Mouse (Mus musculus) midbrain, embryonic 16.5 days (tissue): ENCODE data around the gene Thap3. TPM values are rescaled to one million over a fixed set of nuclear protein-coding genes. Genes with fewer than 3 reads are reported as not detected.

Experiments used
- ATAC-seq: fragments of 200-750 bp; cut with Nextera tagmentation; 2 replicates; pipeline ENCODE4 v1.8.0; 2017; ENCODE audit warnings: moderate TSS enrichment
- H3K27ac ChIP-seq: fragments of 300-500 bp; sonication (generic); 2 replicates; pipeline ENCODE4 v1.5.1; 2014; ENCODE audit warnings: mild to moderate bottlenecking, low read length, mixed read lengths
- H3K27me3 ChIP-seq: fragments of 300-500 bp; sonication (generic); 2 replicates; pipeline ENCODE4 v1.6.1; 2014; ENCODE audit warnings: low read depth, low read length, mixed read lengths; ENCODE audit not compliant: control insufficient read depth, insufficient read depth
- H3K36me3 ChIP-seq: fragments of 300-500 bp; sonication (generic); 2 replicates; pipeline ENCODE4 v1.6.1; 2014; ENCODE audit warnings: mild to moderate bottlenecking, low read length, moderate library complexity, mixed read lengths; ENCODE audit not compliant: control insufficient read depth, insufficient read depth
- H3K4me1 ChIP-seq: fragments of 300-500 bp; sonication (generic); 2 replicates; pipeline ENCODE4 v1.6.1; 2014; ENCODE audit warnings: mild to moderate bottlenecking, low read length, mixed read lengths; ENCODE audit not compliant: control insufficient read depth, insufficient read depth
- H3K4me2 ChIP-seq: fragments of 300-500 bp; sonication (generic); 2 replicates; pipeline ENCODE4 v1.6.1; 2014; ENCODE audit warnings: mild to moderate bottlenecking, low read length, mixed read lengths
- H3K4me3 ChIP-seq: fragments of 300-500 bp; sonication (generic); 2 replicates; pipeline ENCODE4 v1.5.1; 2014; ENCODE audit warnings: low read depth, mild to moderate bottlenecking, low read length, moderate library complexity, mixed read lengths
- H3K9ac ChIP-seq: fragments of 300-500 bp; sonication (generic); 2 replicates; pipeline ENCODE4 v1.6.1; 2014; ENCODE audit warnings: low read depth, low read length, mixed read lengths
- H3K9me3 ChIP-seq: fragments of 300-500 bp; sonication (generic); replicated peaks from 2 replicates; pipeline ENCODE4 v1.6.1; 2014; ENCODE audit warnings: mild to moderate bottlenecking, low read length, mixed read lengths; ENCODE audit not compliant: control insufficient read depth, poor library complexity, severe bottlenecking
- WGBS: fragments of 180-500 bp; shearing (Covaris S2); extraction: QIAGEN DNeasy Blood & Tissue Kit; methylation state at CpG from one replicate; pipeline ENCODE4 v1.1.7; 2014; 5-methylcytosine and 5-hydroxymethylcytosine counted together
- polyA plus RNA-seq: library from polyadenylated mRNA; unstranded; fragments of >200 nt; fragmentation: Nextera tagmentation; extraction: Ambion mirVana; gene quantifications from 2 replicates; pipeline ENCODE4 v1.2.1, GENCODE M21; 2015

Thap3 gene
- polyA plus RNA-seq, 1 experiment from 2014 or later: 30.9 TPM

DNA sequence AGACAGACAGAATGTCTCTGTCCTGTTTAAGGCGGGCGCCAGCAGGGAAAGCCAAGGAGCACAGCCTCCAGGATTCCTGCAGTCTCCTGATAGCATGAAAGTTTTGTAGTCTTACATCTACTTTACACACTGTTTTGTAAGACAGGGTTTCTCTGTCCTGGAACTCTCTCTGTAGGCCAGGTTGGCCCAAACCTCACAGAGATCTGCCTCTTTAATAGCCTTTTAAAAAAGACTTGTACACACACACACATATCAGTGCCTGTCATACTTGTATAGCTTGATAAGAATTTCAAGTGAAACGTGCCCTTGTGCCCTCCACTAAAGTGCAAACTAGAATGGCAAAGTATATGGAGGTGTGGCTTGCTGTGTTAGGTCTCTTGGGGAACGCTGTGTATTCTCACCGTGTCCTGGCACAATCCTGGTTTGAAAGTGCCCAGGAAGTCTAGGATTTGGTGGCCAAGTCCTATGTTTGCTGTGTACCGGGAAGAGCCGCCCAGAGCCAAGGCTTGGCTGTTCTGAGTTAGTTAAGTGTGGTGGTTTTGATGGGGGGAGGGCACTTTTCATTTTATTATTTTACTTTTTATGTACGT lies 22.5 kb upstream of the Thap3 start:
- Histone ChIP-seq H3K4me1 (peaks cover 24% of the 10 kb centered on the region), H3K27me3 (peaks cover 16% of the 10 kb centered on the region), H3K9me3 (no peaks in the 10 kb centered on the region), H3K36me3 (0 out of 2 replicates have a peak, but pooled peaks cover 2% of the 10 kb centered on the region), H3K4me2 (peak overlapping the region; percentile 99), H3K9ac (peak overlapping the region; percentile 73; the same call in 1 of the 2 replicates), H3K27ac (no peak overlapping the region), H3K4me3 (no peak overlapping the region)
- 78% methylated on average over 8 of the region's 8 CpGs for WGBS
- no peak for ATAC-seq

DNA sequence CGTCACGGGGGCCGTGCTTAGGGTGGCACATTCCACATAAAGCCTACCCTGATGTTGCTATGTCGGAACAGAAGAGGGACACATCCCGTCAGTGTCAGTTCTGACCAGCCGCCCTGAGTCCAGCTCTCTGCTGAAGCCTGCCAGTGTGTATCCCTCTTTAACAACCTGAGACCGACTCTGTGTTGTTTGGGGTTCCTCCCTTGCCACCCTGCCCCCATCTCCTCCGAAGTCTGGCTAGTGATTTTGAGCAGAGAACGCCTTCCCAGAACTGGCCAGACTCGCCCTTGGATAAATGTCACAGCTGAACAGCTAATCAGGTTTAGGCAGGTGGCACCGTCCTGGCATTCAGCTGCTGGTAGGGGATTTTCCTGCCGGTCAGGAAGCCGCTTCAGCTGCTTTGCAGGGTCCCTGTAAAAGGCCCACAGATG lies 21.9 kb upstream of the Thap3 start:
- peak overlapping the region; percentile 77 for H3K4me3 ChIP-seq
- peaks cover 16% of the 10 kb centered on the region for H3K27me3 ChIP-seq
- H3K36me3 ChIP-seq: 0 out of 2 replicates have a peak, but pooled peaks cover 2% of the 10 kb centered on the region
- H3K27ac ChIP-seq: no peak overlapping the region
- peak overlapping the region; percentile 73; the same call in 1 of the 2 replicates for H3K9ac ChIP-seq
- peak overlapping the region; percentile 99 for H3K4me2 ChIP-seq
- WGBS: 9% methylated on average over 13 of the region's 13 CpGs
- peaks cover 24% of the 10 kb centered on the region for H3K4me1 ChIP-seq
- H3K9me3 ChIP-seq: no peaks in the 10 kb centered on the region
- no peak for ATAC-seq

DNA sequence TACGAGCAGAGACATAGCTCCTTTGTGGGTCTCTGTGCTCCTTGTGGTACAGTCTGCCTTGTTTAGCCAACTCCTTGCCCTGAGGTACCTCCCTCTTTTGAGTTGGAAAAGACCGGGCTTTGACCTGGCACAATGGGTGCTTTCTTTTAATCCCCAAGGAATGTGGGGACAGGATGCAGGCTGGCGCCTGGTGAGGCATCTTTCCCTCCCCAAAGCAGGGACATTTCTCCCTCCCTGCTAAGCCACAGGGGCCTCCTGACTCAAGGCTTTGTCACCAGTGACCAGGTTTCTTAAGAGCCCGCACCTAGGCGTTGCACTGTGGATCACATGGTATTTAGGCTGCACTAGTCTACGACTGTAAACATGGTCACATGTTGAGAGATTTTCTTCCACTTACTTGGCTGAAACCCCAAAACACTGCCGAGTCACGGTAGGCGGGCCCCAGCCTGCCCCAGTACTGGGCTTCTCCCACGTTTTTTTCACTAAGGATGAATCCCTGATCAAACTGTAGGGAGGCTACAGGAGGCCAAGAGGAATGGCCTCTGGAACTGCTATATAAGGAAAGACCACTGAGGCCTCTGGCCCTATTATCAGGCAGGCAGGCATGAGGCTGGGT lies 21.4 kb upstream of the Thap3 start:
- Histone ChIP-seq H3K36me3 (no peaks in the 10 kb centered on the region), H3K27ac (no peak overlapping the region), H3K27me3 (peaks cover 16% of the 10 kb centered on the region), H3K4me3 (peak overlapping the region; percentile 77), H3K9ac (peak overlapping the region; percentile 73), H3K4me1 (peaks cover 24% of the 10 kb centered on the region), H3K9me3 (no peaks in the 10 kb centered on the region), H3K4me2 (peak overlapping the region; percentile 99)
- 4% methylated on average over 10 of the region's 10 CpGs for WGBS
- ATAC-seq: no peak

DNA sequence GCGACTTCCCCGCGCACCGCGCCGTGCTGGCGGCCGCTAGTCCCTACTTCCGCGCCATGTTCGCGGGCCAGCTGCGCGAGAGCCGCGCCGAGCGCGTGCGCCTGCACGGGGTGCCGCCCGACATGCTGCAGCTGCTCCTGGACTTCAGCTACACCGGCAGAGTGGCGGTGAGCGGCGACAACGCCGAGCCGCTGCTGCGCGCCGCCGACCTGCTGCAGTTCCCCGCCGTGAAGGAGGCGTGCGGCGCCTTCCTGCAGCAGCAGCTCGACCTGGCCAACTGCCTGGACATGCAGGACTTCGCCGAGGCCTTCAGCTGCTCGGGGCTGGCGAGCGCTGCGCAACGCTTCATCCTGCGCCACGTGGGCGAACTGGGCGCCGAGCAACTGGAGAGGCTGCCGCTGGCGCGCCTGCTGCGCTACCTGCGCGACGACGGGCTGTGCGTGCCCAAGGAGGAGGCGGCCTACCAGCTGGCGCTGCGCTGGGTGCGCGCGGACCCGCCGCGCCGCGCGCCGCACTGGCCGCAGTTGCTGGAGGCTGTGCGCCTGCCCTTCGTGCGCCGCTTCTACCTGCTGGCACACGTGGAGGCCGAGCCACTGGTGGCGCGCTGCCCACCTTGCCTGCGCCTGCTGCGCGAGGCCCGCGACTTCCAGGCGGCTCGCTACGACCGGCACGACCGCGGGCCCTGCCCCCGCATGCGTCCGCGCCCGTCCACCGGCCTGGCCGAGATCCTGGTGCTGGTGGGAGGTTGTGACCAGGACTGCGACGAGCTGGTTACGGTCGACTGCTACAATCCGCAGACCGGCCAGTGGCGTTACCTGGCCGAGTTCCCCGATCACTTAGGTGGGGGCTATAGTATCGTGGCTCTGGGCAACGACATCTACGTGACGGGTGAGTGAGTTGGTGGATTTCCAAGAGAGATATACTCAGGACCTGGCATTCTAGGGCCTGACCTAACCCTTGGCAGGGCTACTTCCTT lies 20.6 kb upstream of the Thap3 start:
- Histone ChIP-seq H3K27me3 (peaks cover 16% of the 10 kb centered on the region), H3K4me1 (peaks cover 24% of the 10 kb centered on the region), H3K4me2 (peak overlapping the region; percentile 99), H3K9ac (peak overlapping the region; percentile 73), H3K27ac (peak overlapping the region; percentile 72), H3K4me3 (peak overlapping the region; percentile 77), H3K36me3 (no peaks in the 10 kb centered on the region), H3K9me3 (no peaks in the 10 kb centered on the region)
- WGBS: under 1% methylated on average over 104 of the region's 115 CpGs
- ATAC-seq: peak; percentile 75

DNA sequence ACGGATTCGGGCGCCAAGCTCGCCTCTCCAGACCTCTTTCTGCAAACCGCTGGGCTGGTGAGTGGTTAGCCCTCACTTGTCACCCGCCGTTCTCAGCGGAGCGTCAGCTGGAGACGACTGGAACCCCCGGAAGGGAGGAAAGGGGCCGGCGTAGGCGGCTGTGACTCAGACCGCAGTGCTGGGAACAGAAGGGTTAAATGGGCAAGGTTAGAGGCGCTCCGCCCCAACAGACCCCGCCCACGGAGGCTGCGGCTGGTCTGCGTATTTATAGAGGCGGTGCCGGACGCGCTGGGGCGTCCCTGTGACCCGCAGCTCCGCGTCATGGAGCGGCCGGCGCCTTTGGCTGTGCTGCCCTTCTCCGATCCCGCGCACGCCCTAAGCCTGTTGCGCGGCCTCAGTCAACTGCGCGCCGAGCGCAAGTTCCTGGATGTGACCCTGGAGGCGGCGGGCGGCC lies 19.9 kb upstream of the Thap3 start, which contains the start of gene Klhl21:
Klhl21 (plus strand) TSS at position 182 of the 454 bp plus-strand sequence.
- Histone ChIP-seq H3K4me1 (peaks cover 24% of the 10 kb centered on the region), H3K4me3 (peak within 1 kb of the TSS; percentile 77), H3K27ac (peak within 1 kb of the TSS; percentile 72), H3K27me3 (peaks cover 16% of the 10 kb centered on the region), H3K9ac (peak within 1 kb of the TSS; percentile 73), H3K36me3 (no peaks in the 10 kb centered on the region), H3K9me3 (no peaks in the 10 kb centered on the region), H3K4me2 (peak within 1 kb of the TSS; percentile 99)
- 0% methylated on average over 45 of the region's 45 CpGs for WGBS
- ATAC-seq: peak; percentile 92

DNA sequence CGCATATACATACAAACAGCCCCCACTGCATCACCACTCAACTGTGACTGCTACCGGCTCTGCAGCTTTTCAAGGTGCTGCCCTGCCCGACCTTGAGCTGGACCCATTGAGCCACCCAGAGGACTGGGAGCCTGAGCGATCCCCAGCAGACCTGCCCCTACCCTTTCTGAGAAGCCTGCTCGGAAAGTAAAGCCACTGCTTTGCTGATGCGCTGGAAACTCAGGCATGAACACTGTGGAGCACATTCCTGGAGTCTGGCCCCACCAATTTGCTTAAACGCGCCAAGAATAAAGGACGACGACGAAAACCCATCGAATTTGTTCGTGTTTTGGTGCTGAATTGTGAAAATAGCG lies 19.3 kb upstream of the Thap3 start:
- peak overlapping the region; percentile 73 for H3K9ac ChIP-seq
- H3K36me3 ChIP-seq: no peaks in the 10 kb centered on the region
- H3K27ac ChIP-seq: no peak overlapping the region
- H3K4me2 ChIP-seq: peak overlapping the region; percentile 99
- peaks cover 24% of the 10 kb centered on the region for H3K4me1 ChIP-seq
- peak; percentile 22; the same call in 1 of the 2 replicates for ATAC-seq
- H3K4me3 ChIP-seq: peak overlapping the region; percentile 77
- 1% methylated on average over 14 of the region's 14 CpGs for WGBS
- no peaks in the 10 kb centered on the region for H3K9me3 ChIP-seq
- peaks cover 16% of the 10 kb centered on the region for H3K27me3 ChIP-seq

DNA sequence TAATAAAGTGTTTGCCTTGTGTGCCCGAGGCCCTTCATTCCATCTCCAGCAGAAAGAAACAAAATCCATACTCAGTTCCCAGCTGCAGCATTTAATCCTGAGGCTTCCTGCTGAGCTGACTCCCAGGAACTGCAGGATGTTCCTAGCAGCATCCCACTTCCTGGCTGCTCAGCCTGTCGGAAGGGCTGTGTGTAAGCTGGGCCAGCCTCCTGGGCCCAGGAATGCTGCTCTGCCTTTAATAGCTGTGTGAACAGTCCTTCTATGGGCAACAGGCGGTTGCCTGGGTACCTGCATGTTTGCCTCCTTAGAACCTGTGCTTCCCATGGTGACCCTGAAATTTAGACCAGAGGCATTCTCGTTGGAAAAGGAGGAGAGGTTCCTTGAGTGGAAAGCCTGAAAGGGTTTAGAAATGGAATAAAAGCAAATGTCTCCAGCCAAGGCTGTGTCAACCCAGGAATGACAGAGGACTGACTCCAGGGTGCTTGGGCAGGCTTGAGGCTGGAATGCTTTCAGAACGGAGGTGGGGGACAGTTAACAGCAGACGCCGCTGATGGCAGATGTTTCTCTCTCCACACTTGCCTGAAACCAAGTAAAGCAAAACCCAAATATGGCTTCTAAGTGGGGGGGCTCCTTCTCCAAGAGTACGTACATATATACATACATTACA lies 18.8 kb upstream of the Thap3 start:
- Histone ChIP-seq H3K4me3 (peak overlapping the region; percentile 77; the same call in 1 of the 2 replicates), H3K27me3 (peaks cover 16% of the 10 kb centered on the region), H3K27ac (no peak overlapping the region), H3K4me1 (peaks cover 24% of the 10 kb centered on the region), H3K4me2 (peak overlapping the region; percentile 99), H3K9me3 (no peaks in the 10 kb centered on the region), H3K9ac (no peak overlapping the region), H3K36me3 (no peaks in the 10 kb centered on the region)
- no peak for ATAC-seq
- 8% methylated on average over 8 of the region's 8 CpGs for WGBS

DNA sequence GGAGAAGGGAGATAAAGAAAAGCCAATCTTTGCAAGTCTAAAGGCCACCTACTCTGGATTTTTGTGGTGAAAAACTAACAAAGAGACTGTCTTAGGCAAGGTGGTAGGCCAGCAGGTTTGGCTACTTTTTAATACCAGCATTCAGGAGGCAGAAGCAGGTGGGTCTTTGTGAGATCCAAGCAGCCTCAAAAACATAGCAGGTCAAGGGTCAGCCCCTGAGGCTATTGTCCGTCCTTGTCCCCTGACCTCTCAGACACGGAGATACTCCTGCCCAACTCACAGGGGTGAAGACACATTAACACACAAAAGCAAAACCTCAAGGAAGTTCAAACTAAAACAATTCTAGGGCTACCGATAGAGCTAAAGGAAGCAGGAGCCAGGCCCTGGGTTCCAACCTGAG lies 18.0 kb upstream of the Thap3 start:
- H3K4me3 ChIP-seq: no peak overlapping the region
- peaks cover 24% of the 10 kb centered on the region for H3K4me1 ChIP-seq
- no peak overlapping the region for H3K27ac ChIP-seq
- H3K4me2 ChIP-seq: no peak overlapping the region
- WGBS: 16% methylated on average over 3 of the region's 3 CpGs
- ATAC-seq: no peak
- peaks cover 16% of the 10 kb centered on the region for H3K27me3 ChIP-seq
- no peaks in the 10 kb centered on the region for H3K36me3 ChIP-seq
- no peak overlapping the region for H3K9ac ChIP-seq
- H3K9me3 ChIP-seq: no peaks in the 10 kb centered on the region
